Mouse (Mus musculus) gastrocnemius, postnatal 36 days (tissue): ENCODE data around the gene B230219D22Rik. TPM values are rescaled to one million over a fixed set of nuclear protein-coding genes. Genes with fewer than 3 reads are reported as not detected.

ENCODE experiments used
- DNase-seq, 2 experiments: peaks; one replicate each; pipeline ENCODE4 v3.0.0; 2022
- intact Hi-C: fragments of 180-260 bp; cut with DNase I; formaldehyde crosslinking; loops from one replicate; pipeline ENCODE4 v1.15.1; 2025
- total RNA-seq, 2 experiments: library from RNA; stranded (reverse); gene quantifications; 2 replicates each; pipeline ENCODE4 v1.2.3; 2021

Gene B230219D22Rik
- total RNA-seq, 2 experiments from 2014 or later, result 23.7 to 28.5 TPM

- intact Hi-C loops, result no loop called here
- no peak for DNase-seq
Measured at GRCm38 (mm10) chr13:55721995-55722394, 29.1 kb downstream of the B230219D22Rik start.

- intact Hi-C loops, result loop anchor here (5.0 kb wide), 3 partner anchors 34 to 124 kb away; partner anchors contain the start of gene B230219D22Rik
- no peak for DNase-seq
Measured at GRCm38 (mm10) chr13:55726598-55727119, 33.7 kb downstream of the B230219D22Rik start.

- intact Hi-C loops, result loop anchor here (5.0 kb wide), 3 partner anchors 35 to 125 kb away; partner anchors contain the start of gene B230219D22Rik
- peak; percentile 82 to 83 for DNase-seq
Measured at GRCm38 (mm10) chr13:55727120-55727838, 34.4 kb downstream of the B230219D22Rik start, which contains the start of gene Pcbd2. Pcbd2 (plus strand) TSS chr13:55727368.

- intact Hi-C loops, result loop anchor here (5.0 kb wide), 3 partner anchors 36 to 126 kb away; partner anchors contain the start of gene B230219D22Rik
- peak; percentile 25 to 43 for DNase-seq
Measured at GRCm38 (mm10) chr13:55727839-55728238, 34.9 kb downstream of the B230219D22Rik start.

- no peak for DNase-seq
- intact Hi-C loops, result no loop called here
Measured at GRCm38 (mm10) chr13:55730716-55731115, 37.8 kb downstream of the B230219D22Rik start.

- DNase-seq, result no peak
- intact Hi-C loops, result no loop called here
Measured at GRCm38 (mm10) chr13:55732121-55732520, 39.2 kb downstream of the B230219D22Rik start.

GRCm38 (mm10) chr13:55733628-55734502 is 40.9 kb downstream of the B230219D22Rik start:
- DNase-seq, result no peak
- intact Hi-C loops, result no loop called here

GRCm38 (mm10) chr13:55737885-55738284 is 45.0 kb downstream of the B230219D22Rik start:
- intact Hi-C loops, result no loop called here
- no peak for DNase-seq

GRCm38 (mm10) chr13:55742306-55742705 is 49.4 kb downstream of the B230219D22Rik start:
- intact Hi-C loops, result no loop called here
- no peak for DNase-seq

Other genes with a start within 250 kb of the B230219D22Rik start
- 10 to 100 TPM in 1 of 2 experiments, 1 to 10 TPM in 1; 9.1 to 10.8 TPM for gene Grk6, start 248.1 kb upstream of the B230219D22Rik start, total RNA-seq
- gene Prr7, start 228.9 kb upstream of the B230219D22Rik start, total RNA-seq, result under 1 TPM; 0.62 to 0.77 TPM
- 1 to 10 TPM; 7.7 TPM for gene Dbn1, start 205.0 kb upstream of the B230219D22Rik start, total RNA-seq
- 100 to 1,000 TPM; 605 to 719 TPM for gene Pdlim7, start 179.4 kb upstream of the B230219D22Rik start, total RNA-seq
- gene Dok3, start 163.8 kb upstream of the B230219D22Rik start, total RNA-seq, result 1 to 10 TPM in 1 of 2 experiments, under 1 TPM in 1; 0.74 to 1.2 TPM
- gene Ddx41, start 156.5 kb upstream of the B230219D22Rik start, total RNA-seq, result 10 to 100 TPM in 1 of 2 experiments, 1 to 10 TPM in 1; 9.3 to 10.3 TPM
- gene Fam193b, start 122.0 kb upstream of the B230219D22Rik start, total RNA-seq, result 10 to 100 TPM in 1 of 2 experiments, 1 to 10 TPM in 1; 9.6 to 13.4 TPM
- gene Tmed9, start 119.4 kb upstream of the B230219D22Rik start, total RNA-seq, result 10 to 100 TPM; 61.4 to 63.3 TPM
- 1 to 10 TPM; 4.3 to 6.5 TPM for gene B4galt7, start 93.2 kb upstream of the B230219D22Rik start, total RNA-seq
- gene Caml, start 70.1 kb upstream of the B230219D22Rik start, total RNA-seq, result 1 to 10 TPM; 8.2 TPM
- gene Ddx46, start 58.1 kb upstream of the B230219D22Rik start, total RNA-seq, result 10 to 100 TPM; 17.7 to 19.8 TPM
- gene Txndc15, start 21.5 kb downstream of the B230219D22Rik start, total RNA-seq, result 10 to 100 TPM; 26.8 to 28.8 TPM
- 10 to 100 TPM; 15.5 to 20.6 TPM for gene Pcbd2, start 34.2 kb downstream of the B230219D22Rik start, total RNA-seq
- under 1 TPM in 1 of 2 experiments, not detected in 1; 0.20 TPM for gene Catsper3, start 91.4 kb downstream of the B230219D22Rik start, total RNA-seq
- under 1 TPM; 0.17 to 0.48 TPM for gene Pitx1, start 143.1 kb downstream of the B230219D22Rik start, total RNA-seq